Mouse (Mus musculus): Measurements from ENCODE around the gene Mfsd11.

Gene Mfsd11

GRCm38 (mm10) chr11:116852291-116852890, at the start of gene Mfsd11:
Gene Mfsd11 (plus strand): TSS chr11:116852440.
- DNase-seq (ENCODE audit: low read depth), result peak; percentile 60

- DNase-seq (ENCODE audit: low read depth), result no peak
Observed at GRCm38 (mm10) chr11:116802709-116803108, 49.5 kb upstream of the Mfsd11 start.

- peak; percentile 10 for DNase-seq (ENCODE audit: low read depth)
Observed at GRCm38 (mm10) chr11:116806136-116807071, 45.8 kb upstream of the Mfsd11 start.

- DNase-seq (ENCODE audit: low read depth), result peak; percentile 90
Observed at GRCm38 (mm10) chr11:116807116-116807515, 45.1 kb upstream of the Mfsd11 start.

- peak; percentile 84 for DNase-seq (ENCODE audit: low read depth)
Observed at GRCm38 (mm10) chr11:116807526-116807925, 44.7 kb upstream of the Mfsd11 start.

- peak; percentile 93 for DNase-seq (ENCODE audit: low read depth)
Observed at GRCm38 (mm10) chr11:116807938-116808606, 44.2 kb upstream of the Mfsd11 start.

- no peak for DNase-seq (ENCODE audit: low read depth)
Observed at GRCm38 (mm10) chr11:116808811-116809395, 43.3 kb upstream of the Mfsd11 start.

GRCm38 (mm10) chr11:116809520-116809919, 42.7 kb upstream of the Mfsd11 start:
- DNase-seq (ENCODE audit: low read depth), result no peak

- no peak for DNase-seq (ENCODE audit: low read depth)
Observed at GRCm38 (mm10) chr11:116810528-116810927, 41.7 kb upstream of the Mfsd11 start.

GRCm38 (mm10) chr11:116810983-116811901, 41.0 kb upstream of the Mfsd11 start:
- no peak for DNase-seq (ENCODE audit: low read depth)

GRCm38 (mm10) chr11:116812793-116813529, 39.3 kb upstream of the Mfsd11 start:
- DNase-seq (ENCODE audit: low read depth), result no peak

- DNase-seq (ENCODE audit: low read depth), result no peak
Observed at GRCm38 (mm10) chr11:116813610-116814009, 38.6 kb upstream of the Mfsd11 start.

GRCm38 (mm10) chr11:116814076-116814883, 38.0 kb upstream of the Mfsd11 start:
- DNase-seq (ENCODE audit: low read depth), result no peak

- no peak for DNase-seq (ENCODE audit: low read depth)
Observed at GRCm38 (mm10) chr11:116814884-116815415, 37.3 kb upstream of the Mfsd11 start.

- DNase-seq (ENCODE audit: low read depth), result no peak
Observed at GRCm38 (mm10) chr11:116816769-116817168, 35.5 kb upstream of the Mfsd11 start.

GRCm38 (mm10) chr11:116817567-116817966, 34.7 kb upstream of the Mfsd11 start:
- DNase-seq (ENCODE audit: low read depth), result no peak

- DNase-seq (ENCODE audit: low read depth), result no peak
Observed at GRCm38 (mm10) chr11:116818722-116819121, 33.5 kb upstream of the Mfsd11 start.

GRCm38 (mm10) chr11:116819932-116820593, 32.2 kb upstream of the Mfsd11 start:
- no peak for DNase-seq (ENCODE audit: low read depth)
